Mouse (Mus musculus) naive thymus-derived CD4-positive, alpha-beta T cell, adult 5 months (primary cell): ENCODE results near the gene Cdc42. TPM values are rescaled to one million over a fixed set of nuclear protein-coding genes. Genes with fewer than 3 reads are reported as not detected.

Experiments used
- polyA plus RNA-seq: library from polyadenylated mRNA; unstranded; fragments of 100-300 nt; shearing (Covaris generic); gene quantifications from one replicate; pipeline ENCODE4 v1.2.1, GENCODE M21; 2017

Cdc42 gene
- 745 TPM for polyA plus RNA-seq

DNA sequence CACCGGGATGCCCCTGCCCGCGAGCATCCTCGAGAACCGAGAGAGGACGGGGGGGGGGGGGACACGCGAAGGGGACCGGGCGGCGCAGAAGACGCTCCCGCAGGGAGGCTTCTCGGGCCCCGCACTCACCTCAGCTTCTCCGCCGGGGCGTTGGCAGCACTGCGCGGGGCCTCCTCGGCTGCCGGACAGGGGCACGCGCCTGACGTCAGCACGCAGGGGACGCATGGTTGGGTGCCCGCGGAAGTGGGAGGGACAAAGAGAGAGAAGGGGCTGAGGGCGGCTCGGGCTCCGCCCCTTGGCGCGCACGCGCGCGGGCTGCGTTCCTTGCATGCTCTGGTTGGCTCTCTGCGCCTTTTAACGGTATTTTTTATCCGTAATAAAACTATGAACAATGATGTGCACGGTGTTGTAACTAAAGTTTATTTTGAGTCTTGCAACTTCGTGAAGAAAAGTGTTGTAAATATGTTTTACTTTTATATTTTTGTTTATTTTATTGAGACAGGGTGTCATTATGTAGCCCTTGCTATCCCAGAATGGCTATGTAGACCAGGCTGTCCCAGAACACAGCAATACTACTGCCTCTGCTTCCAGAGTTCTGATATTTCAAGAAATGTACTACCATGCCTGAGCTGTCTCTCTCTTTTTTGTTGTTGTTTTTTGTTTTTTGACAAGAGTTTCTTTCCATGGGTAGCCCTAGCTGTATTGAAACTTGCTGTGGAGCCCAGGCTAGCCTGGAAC, at the start of gene Cdc42:
Gene Cdc42, minus strand, starts transcription at position 204 of the 738 bp plus-strand sequence.

GRCm38 (mm10) chr4:137277166-137277513, 80.4 kb downstream of the Cdc42 start, which contains the start of gene Wnt4:
TSS of gene Wnt4 (plus strand) at chr4:137277489.

Other genes with a start within 250 kb of the Cdc42 start
- 0.11 TPM for gene Wnt4, start 80.2 kb downstream of the Cdc42 start, polyA plus RNA-seq
- not detected for gene Cela3a, start 52.1 kb upstream of the Cdc42 start, polyA plus RNA-seq
- gene Cela3b, start 72.8 kb upstream of the Cdc42 start, polyA plus RNA-seq: not detected
- gene 1700013G24Rik, start 95.6 kb upstream of the Cdc42 start, polyA plus RNA-seq: not detected
- not detected for gene Hspg2, start 111.0 kb upstream of the Cdc42 start, polyA plus RNA-seq
- gene Ldlrad2, start 216.8 kb upstream of the Cdc42 start, polyA plus RNA-seq: not detected
- gene Usp48, start 236.0 kb upstream of the Cdc42 start, polyA plus RNA-seq: 96.2 TPM